Mouse (Mus musculus) heart, embryonic 14.5 days (tissue): ENCODE measurements around the gene Ank3. TPM values are rescaled to one million over a fixed set of nuclear protein-coding genes. Genes with fewer than 3 reads are reported as not detected.

ENCODE experiments used
- ATAC-seq: fragments of 200-750 bp; cut with Nextera tagmentation; 2 replicates; pipeline ENCODE4 v1.8.0; 2017; ENCODE audit warnings: low read depth, moderate TSS enrichment; ENCODE audit not compliant: insufficient number of reproducible peaks, insufficient read depth, low FRiP score
- H3K27ac ChIP-seq, 2 experiments: fragments of 200-500 bp in 1 of 2; fragments of 300-500 bp in 1 of 2; sonication (generic) in 1 of 2; replicated peaks in 1 of 2; 2 replicates each; pipeline ENCODE4 v1.5.1; 2012 to 2014; ENCODE audit warnings: low read depth in 2 of 2, low read length in 2 of 2, control low read depth in 1 of 2, mild to moderate bottlenecking in 1 of 2, mixed read lengths in 1 of 2; ENCODE audit not compliant: control insufficient read depth in 1 of 2, insufficient read depth in 1 of 2
- H3K27me3 ChIP-seq: fragments of 300-500 bp; sonication (generic); 2 replicates; pipeline ENCODE4 v1.6.1; 2014; ENCODE audit warnings: mild to moderate bottlenecking, low read length, control low read depth; ENCODE audit not compliant: control insufficient read depth, insufficient read depth
- H3K36me3 ChIP-seq: fragments of 300-500 bp; sonication (generic); 2 replicates; pipeline ENCODE4 v1.6.1; 2014; ENCODE audit warnings: mild to moderate bottlenecking, control low read depth, low read length, mixed read lengths; ENCODE audit not compliant: control insufficient read depth, insufficient read depth
- H3K4me1 ChIP-seq, 2 experiments: fragments of 200-500 bp in 1 of 2; fragments of 300-500 bp in 1 of 2; sonication (generic) in 1 of 2; 2 replicates each; pipeline ENCODE4 v1.6.1; 2012 to 2014; ENCODE audit warnings: low read length in 2 of 2, control low read depth in 1 of 2, mixed read lengths in 1 of 2; ENCODE audit not compliant: control insufficient read depth in 2 of 2, insufficient read depth in 2 of 2
- H3K4me2 ChIP-seq: fragments of 300-500 bp; sonication (generic); 2 replicates; pipeline ENCODE4 v1.6.1; 2014; ENCODE audit warnings: mild to moderate bottlenecking, low read length
- H3K4me3 ChIP-seq, 2 experiments: fragments of 200-500 bp in 1 of 2; fragments of 300-500 bp in 1 of 2; sonication (generic) in 1 of 2; 2 replicates each; pipeline ENCODE4 v1.5.1; 2012 to 2014; ENCODE audit warnings: low read length in 2 of 2, mild to moderate bottlenecking in 2 of 2, control low read depth in 1 of 2, low read depth in 1 of 2, moderate library complexity in 1 of 2; ENCODE audit not compliant: control insufficient read depth in 1 of 2, insufficient read depth in 1 of 2
- H3K9ac ChIP-seq: fragments of 300-500 bp; sonication (generic); 2 replicates; pipeline ENCODE4 v1.6.1; 2014; ENCODE audit warnings: mild to moderate bottlenecking, low read length
- H3K9me3 ChIP-seq: fragments of 300-500 bp; sonication (generic); 2 replicates; pipeline ENCODE4 v1.6.1; 2016; ENCODE audit warnings: low read length, control low read depth; ENCODE audit not compliant: control insufficient read depth
- WGBS: fragments of 180-500 bp; shearing (Covaris S2); extraction: QIAGEN DNeasy Blood & Tissue Kit; methylation state at CpG from one replicate; pipeline ENCODE4 v1.1.7; 2014; 5-methylcytosine and 5-hydroxymethylcytosine counted together
- polyA plus RNA-seq: library from polyadenylated mRNA; unstranded; fragments of >200 nt; fragmentation: Nextera tagmentation; extraction: Ambion mirVana; gene quantifications from 2 replicates; pipeline ENCODE4 v1.2.1, GENCODE M21; 2014

The Ank3 gene
- polyA plus RNA-seq, 1 experiment from 2014 or later: 43.2 TPM

DNA sequence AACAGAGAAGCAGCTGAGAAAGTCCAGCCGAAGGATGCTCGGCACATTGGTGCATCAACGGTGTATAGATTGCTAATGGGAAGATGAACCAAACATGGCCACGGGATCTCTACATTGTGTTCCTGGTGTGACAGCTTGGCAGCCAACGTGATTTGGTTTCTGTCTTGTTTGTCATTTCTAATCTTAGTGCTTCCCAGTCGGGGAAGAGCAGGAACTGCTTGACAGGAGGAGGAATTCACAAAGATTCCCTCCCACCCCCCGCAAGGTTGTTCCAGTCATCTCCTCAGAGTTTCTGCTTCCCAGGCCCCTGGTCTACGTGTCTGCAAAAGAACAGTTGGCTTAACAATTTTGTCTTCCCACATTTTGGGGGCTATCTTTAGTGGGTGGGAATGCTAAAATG, 111.8 kb downstream of the Ank3 start:
- Histone ChIP-seq H3K27ac (no peak overlapping the region), H3K9ac (no peak overlapping the region), H3K4me1 (no peaks in the 10 kb centered on the region), H3K4me3 (no peak overlapping the region), H3K4me2 (no peak overlapping the region), H3K36me3 (no peaks in the 10 kb centered on the region), H3K9me3 (no peaks in the 10 kb centered on the region), H3K27me3 (no peaks in the 10 kb centered on the region)
- no peak for ATAC-seq
- 54% methylated on average over 8 of the region's 8 CpGs for WGBS

DNA sequence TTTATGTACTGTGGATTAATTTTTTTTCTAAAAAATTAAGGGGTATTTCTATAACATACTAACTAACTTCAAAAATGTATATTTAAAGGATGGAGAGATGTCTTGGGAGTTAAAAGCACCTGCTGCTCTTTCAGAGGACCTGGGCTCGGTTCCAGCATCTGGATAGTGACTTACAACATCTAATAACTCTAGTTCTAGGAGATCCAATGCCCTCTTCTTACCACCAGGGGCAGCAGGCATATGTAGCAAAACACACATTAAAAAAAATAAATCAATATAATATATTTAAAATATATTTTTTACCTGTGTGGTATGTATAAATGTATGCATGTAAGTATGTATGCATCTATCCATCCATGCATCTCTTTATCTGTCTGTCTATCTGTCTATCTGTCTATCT, 112.7 kb downstream of the Ank3 start:
- Histone ChIP-seq H3K4me1 (no peaks in the 10 kb centered on the region), H3K9me3 (no peaks in the 10 kb centered on the region), H3K27ac (no peak overlapping the region), H3K36me3 (no peaks in the 10 kb centered on the region), H3K9ac (no peak overlapping the region), H3K27me3 (no peaks in the 10 kb centered on the region), H3K4me2 (no peak overlapping the region), H3K4me3 (no peak overlapping the region)
- ATAC-seq: no peak
- 73% methylated on average over 1 of the region's 1 CpGs for WGBS

DNA sequence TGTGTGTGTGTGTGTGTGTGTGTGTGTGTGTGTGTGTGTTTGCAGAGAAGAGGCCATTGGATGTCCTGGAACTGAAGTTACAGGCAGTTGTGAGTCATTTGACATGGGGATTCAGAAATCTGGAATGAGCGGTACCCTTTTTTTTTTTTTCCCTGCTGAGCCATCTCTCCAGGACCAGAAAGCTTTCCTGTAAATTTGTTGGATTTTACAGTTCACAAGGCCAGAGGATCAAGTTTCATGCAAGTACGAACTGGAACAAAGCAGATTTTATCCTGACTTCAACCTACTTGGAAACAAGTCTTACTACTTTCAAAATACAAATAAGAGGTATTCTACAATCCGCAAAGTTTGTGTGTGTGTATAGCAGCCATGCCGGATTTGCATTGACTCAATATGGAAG, 123.4 kb downstream of the Ank3 start:
- H3K4me1 ChIP-seq: no peaks in the 10 kb centered on the region
- H3K27ac ChIP-seq: no peak overlapping the region
- H3K9ac ChIP-seq: no peak overlapping the region
- H3K4me3 ChIP-seq: no peak overlapping the region
- no peaks in the 10 kb centered on the region for H3K27me3 ChIP-seq
- H3K9me3 ChIP-seq: peaks cover 4% of the 10 kb centered on the region; the same call in 1 of the 2 replicates
- no peak overlapping the region for H3K4me2 ChIP-seq
- ATAC-seq: no peak
- 85% methylated on average over 4 of the region's 4 CpGs for WGBS
- H3K36me3 ChIP-seq: no peaks in the 10 kb centered on the region

DNA sequence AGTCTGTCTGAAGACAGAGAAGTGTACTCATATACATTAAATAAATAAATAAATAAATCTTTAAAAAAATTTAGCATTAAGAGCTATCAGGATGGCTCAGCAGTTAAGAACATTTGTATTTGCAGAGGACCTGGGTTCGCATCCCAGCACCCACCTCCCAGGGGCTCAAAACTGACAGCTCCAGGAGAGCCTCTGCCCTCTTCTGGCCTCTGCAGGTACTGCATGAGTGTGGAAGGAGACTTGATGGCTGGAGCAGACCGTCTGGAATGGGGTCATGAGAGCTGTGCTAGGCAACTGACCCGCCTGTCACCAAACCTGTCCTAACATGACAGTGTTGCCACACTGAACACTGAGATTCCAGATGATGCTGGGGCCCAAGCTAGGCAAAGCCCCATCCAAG, 124.6 kb downstream of the Ank3 start:
- no peak for ATAC-seq

DNA sequence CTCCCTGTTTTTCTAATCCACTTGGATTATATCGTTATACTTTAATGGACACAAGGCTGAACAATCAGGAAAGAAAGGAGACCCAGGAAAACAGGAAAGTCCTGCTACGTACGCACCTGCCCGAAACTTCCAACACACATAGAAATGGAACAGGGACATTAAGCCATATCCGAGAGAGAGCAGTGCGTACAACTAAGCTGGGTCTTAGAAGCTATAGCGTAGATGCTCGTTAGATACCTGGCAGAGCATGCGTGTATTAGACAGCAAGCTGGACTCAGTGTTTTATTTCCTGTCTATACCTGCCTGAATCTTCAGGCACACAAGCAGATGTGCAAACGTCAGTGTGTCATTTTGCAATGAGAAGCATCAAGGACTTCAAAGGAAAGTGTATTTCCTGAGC, 128.7 kb downstream of the Ank3 start:
- Histone ChIP-seq H3K27me3 (no peaks in the 10 kb centered on the region), H3K9ac (no peak overlapping the region), H3K4me2 (no peak overlapping the region), H3K9me3 (no peaks in the 10 kb centered on the region), H3K36me3 (no peaks in the 10 kb centered on the region), H3K4me3 (no peak overlapping the region), H3K27ac (no peak overlapping the region), H3K4me1 (peaks cover 0 to 3% of the 10 kb centered on the region in 2 experiments; a peak in 2 of 4 replicates)
- no peak for ATAC-seq
- 90% methylated on average over 10 of the region's 10 CpGs for WGBS

More for the DNA sequence above, 124.6 kb downstream of the Ank3 start:
- 76% methylated on average over 3 of the region's 3 CpGs for WGBS
- Histone ChIP-seq H3K4me1 (no peaks in the 10 kb centered on the region), H3K4me2 (no peak overlapping the region), H3K9ac (no peak overlapping the region), H3K27me3 (no peaks in the 10 kb centered on the region), H3K4me3 (no peak overlapping the region), H3K9me3 (peaks cover 2% of the 10 kb centered on the region; the same call in 1 of the 2 replicates), H3K36me3 (no peaks in the 10 kb centered on the region), H3K27ac (no peak overlapping the region)

DNA sequence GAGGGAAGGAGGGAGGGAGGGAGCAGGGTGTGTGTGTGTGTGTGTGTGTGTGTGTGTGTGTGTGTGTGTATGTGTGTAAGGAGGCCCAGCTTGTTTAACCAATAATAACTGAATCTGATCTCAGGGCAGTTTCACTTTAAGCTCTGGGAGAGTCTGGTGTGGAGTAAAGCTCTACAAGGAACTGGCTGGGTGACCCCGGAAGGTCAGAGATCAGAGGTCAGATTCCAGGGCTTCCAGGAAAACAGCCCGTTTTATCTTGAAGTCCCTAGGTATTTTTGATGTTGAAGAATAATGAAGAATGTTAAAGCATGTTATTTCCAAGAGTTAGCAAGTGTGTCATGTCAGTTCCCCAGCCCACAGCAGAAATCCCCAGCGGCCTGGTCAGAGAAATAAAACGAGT, 130.2 kb downstream of the Ank3 start:
- WGBS: 47% methylated on average over 4 of the region's 4 CpGs
- Histone ChIP-seq H3K27me3 (no peaks in the 10 kb centered on the region), H3K4me2 (peak overlapping the region; percentile 50), H3K9ac (no peak overlapping the region), H3K36me3 (no peaks in the 10 kb centered on the region), H3K4me3 (0 out of 4 replicates have a peak overlapping the region, but pooled peaks of 1 of the 2 experiments have one; percentile 12), H3K27ac (peak overlapping the region; percentile 3 to 45; a peak in 2 of 4 replicates), H3K9me3 (no peaks in the 10 kb centered on the region), H3K4me1 (peaks cover 0 to 3% of the 10 kb centered on the region in 2 experiments; a peak in 2 of 4 replicates)
- no peak for ATAC-seq

DNA sequence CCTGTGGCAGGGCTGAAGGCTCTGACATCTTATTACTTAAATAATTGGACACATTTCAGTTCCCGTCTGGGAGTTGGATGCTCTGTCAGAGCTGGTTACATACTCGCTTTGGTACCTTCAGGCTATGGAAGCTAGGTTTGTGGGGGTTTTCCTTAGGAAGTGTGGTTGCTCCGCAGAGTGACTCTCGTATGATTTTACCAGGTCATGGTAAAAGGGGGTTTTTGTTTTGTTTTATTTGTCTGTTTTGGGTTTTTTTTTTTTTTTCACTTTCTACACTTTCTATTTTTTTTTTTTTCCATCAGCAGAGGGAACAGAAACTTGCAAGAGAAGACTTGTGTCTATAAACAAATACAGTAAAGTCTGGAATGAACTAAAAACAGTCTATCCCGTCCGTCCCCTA, 131.8 kb downstream of the Ank3 start:
- H3K36me3 ChIP-seq: no peaks in the 10 kb centered on the region
- H3K9me3 ChIP-seq: no peaks in the 10 kb centered on the region
- H3K27me3 ChIP-seq: no peaks in the 10 kb centered on the region
- H3K4me2 ChIP-seq: no peak overlapping the region
- ATAC-seq: no peak
- H3K4me3 ChIP-seq: no peak overlapping the region
- H3K27ac ChIP-seq: 0 out of 4 replicates have a peak overlapping the region, but pooled peaks of 1 of the 2 experiments have one; percentile 9
- no peak overlapping the region for H3K9ac ChIP-seq
- H3K4me1 ChIP-seq: peaks cover 0 to 3% of the 10 kb centered on the region in 2 experiments; a peak in 2 of 4 replicates
- 85% methylated on average over 6 of the region's 6 CpGs for WGBS

DNA sequence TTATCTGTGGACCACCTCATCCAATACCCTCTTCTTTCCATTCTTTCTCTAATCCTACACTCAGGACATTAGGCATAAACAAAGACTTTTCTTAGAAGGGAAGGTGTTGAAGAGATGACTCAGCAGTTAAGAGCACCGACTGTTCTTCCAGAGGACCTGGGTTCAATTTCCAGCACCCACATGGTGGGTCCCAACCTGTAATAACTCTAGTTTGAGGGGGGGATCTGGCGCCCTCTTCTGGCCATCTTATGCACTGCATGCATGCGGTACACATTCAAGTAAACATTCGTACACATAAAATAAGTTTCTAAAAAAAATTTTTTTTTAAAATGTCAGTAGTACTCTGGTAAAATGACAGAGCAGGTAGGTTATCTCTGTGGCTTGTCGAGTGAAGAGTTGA, 133.0 kb downstream of the Ank3 start:
- Histone ChIP-seq H3K36me3 (no peaks in the 10 kb centered on the region), H3K9ac (no peak overlapping the region), H3K4me3 (no peak overlapping the region), H3K9me3 (no peaks in the 10 kb centered on the region), H3K4me2 (no peak overlapping the region), H3K27me3 (no peaks in the 10 kb centered on the region), H3K27ac (no peak overlapping the region), H3K4me1 (peaks cover 3 to 6% of the 10 kb centered on the region in 2 experiments)
- WGBS: 79% methylated on average over 5 of the region's 5 CpGs
- ATAC-seq: no peak
